Mouse (Mus musculus) heart, adult 2 months (tissue): ENCODE results near the gene 1110065P20Rik.

Experiments
- CTCF ChIP-seq: fragments of 200-600 bp; IDR thresholded peaks from 2 replicates; pipeline ENCODE4 v1.8.1; 2022; ENCODE audit warnings: antibody characterized with exemption, mild to moderate bottlenecking, moderate library complexity
- EP300 ChIP-seq: fragments of 200-500 bp; IDR thresholded peaks from 2 replicates; pipeline ENCODE4 v1.6.1; 2011; ENCODE audit warnings: low read depth, low read length, control low read depth; ENCODE audit not compliant: insufficient read depth
- POLR2A ChIP-seq: fragments of 200-500 bp; IDR thresholded peaks from 2 replicates; pipeline ENCODE4 v1.6.1; 2011; ENCODE audit warnings: mild to moderate bottlenecking, low read depth, low read length, control low read depth; ENCODE audit not compliant: insufficient read depth

DNA sequence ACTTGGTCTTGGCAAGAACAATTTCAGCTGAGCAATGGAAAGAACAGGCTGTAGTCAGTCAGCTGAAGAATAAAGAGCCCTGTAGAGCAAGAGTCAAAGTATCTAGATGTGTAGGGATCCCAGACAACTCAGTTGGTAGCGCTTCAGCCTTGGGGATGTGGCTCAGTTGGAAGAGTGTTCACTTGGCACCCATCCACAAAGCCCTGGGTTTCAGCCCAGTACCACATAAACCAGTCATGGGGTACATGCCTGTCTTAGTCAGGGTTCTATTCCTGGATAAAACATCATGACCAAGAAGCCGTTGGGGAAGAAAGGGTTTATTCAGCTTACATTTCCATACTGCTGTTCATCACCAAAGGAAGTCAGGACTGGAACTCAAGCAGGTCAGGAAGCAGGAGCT lies 38.9 kb upstream of the 1110065P20Rik start:
- TF ChIP-seq EP300, result no peak
- no peak for TF ChIP-seq CTCF
- no peak for TF ChIP-seq POLR2A
